Mouse (Mus musculus): ENCODE measurements around the gene Lcp2. TPM values are rescaled to one million over a fixed set of nuclear protein-coding genes. Genes with fewer than 3 reads are reported as not detected.

Lcp2 gene
- total RNA-seq (2014; rRNA removed) (0.52 and 2.7 TPM in 2 replicates), polyA plus RNA-seq (2015; fragmentation: Nextera tagmentation; extraction: Ambion mirVana) (1.9 and 2.6 TPM in 2 replicates)

DNA sequence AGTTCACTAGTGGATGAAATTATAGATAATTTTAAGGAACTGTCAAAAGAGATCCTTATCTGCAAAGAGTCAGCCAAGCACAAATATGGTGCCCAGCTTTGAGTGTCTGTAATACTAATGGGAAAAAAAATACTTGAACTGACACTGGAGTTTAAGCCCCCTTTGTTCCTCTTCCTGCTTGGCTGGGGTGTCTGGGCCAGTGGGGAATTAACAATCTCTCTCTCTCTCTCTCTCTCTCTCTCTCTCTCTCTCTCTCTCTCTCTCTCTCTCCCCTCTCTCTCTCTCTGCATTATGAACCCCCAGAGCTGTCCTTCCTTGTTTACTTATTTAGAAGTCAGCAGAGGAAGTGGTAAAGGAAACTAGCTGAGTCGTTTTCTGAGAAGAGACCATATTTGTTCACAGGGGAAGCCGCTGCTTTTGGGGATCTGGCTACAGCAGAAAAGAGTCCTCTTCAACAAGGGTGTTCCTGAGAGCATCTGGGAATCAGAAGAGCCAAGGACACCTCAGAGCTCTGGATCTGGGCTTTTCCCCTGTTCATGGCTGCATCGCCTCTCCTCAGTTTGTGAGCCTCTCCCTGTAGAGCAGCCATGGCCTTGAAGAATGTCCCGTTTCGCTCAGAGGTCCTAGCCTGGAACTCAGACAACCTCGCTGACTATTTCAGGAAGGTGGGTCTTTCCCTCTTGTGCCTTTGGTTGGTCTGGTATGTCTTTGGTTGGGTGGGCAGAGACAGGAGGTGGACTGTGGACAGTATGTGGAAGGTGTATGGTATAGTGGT, at the start of gene Lcp2:
Gene Lcp2 (plus strand): TSS at position 154 of the 775 bp plus-strand sequence.
- H3K4me2 ChIP-seq (ENCODE audit: low read depth, low read length), result no peak within 1 kb of the TSS
- 82% methylated on average over 6 of the region's 6 CpGs for WGBS
- H3K9ac ChIP-seq (replicated peaks; ENCODE audit: low read length), result no peak within 1 kb of the TSS
- no peak within 1 kb of the TSS for H3K4me3 ChIP-seq (ENCODE audit: low read length)
- H3K4me1 ChIP-seq (ENCODE audit: insufficient read depth, low read length), result no peaks in the 10 kb centered on the region
- no peaks in the 10 kb centered on the region for H3K36me3 ChIP-seq (ENCODE audit: insufficient read depth, low read length)
- ATAC-seq (no peak), DNase-seq (ENCODE audit: low spot score) (no peak)
- H3K9me3 ChIP-seq (ENCODE audit: low read length), result no peaks in the 10 kb centered on the region
- no peaks in the 10 kb centered on the region for H3K27me3 ChIP-seq (ENCODE audit: insufficient read depth, low read length)
- no peak for TF ChIP-seq CTCF (IDR thresholded peaks at IDR 0.05; ENCODE audit: low read depth)
- no peak within 1 kb of the TSS for H3K27ac ChIP-seq

DNA sequence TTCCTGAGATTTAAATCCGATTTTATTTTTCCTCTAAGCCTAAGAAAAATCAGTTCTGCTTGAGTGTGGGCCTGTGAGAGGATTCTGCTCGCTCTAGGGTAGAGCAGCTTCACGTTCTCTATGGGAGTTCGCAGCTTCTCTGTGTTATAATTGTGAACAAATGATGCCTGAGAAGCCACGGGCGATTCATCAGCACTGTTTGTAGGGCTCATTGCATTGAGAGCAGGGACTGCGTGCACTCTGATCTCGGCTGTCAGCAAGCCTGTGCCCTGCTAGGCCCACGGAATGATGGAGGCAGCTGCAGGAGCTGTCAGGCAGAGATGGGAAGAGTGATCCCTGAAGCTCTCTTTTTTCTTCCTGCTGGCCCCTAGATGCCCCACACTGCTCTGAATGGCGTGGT, 48.5 kb upstream of the Lcp2 start:
- no peak overlapping the region for H3K4me2 ChIP-seq (ENCODE audit: low read depth, low read length)
- DNase-seq (ENCODE audit: low spot score), result no peak
- no peak for TF ChIP-seq CTCF (IDR thresholded peaks at IDR 0.05; ENCODE audit: low read depth)
- no peaks in the 10 kb centered on the region for H3K9me3 ChIP-seq (ENCODE audit: low read length)
- no peak overlapping the region for H3K27ac ChIP-seq
- no peaks in the 10 kb centered on the region for H3K27me3 ChIP-seq (ENCODE audit: insufficient read depth, low read length)
- WGBS, result 46% methylated on average over 10 of the region's 10 CpGs
- no peak overlapping the region for H3K9ac ChIP-seq (replicated peaks; ENCODE audit: low read length)
- no peak for ATAC-seq
- H3K36me3 ChIP-seq (ENCODE audit: insufficient read depth, low read length), result no peaks in the 10 kb centered on the region
- H3K4me1 ChIP-seq (ENCODE audit: insufficient read depth, low read length), result peaks cover 3% of the 10 kb centered on the region; the same call in 1 of the 2 replicates
- H3K4me3 ChIP-seq (ENCODE audit: low read length), result no peak overlapping the region

DNA sequence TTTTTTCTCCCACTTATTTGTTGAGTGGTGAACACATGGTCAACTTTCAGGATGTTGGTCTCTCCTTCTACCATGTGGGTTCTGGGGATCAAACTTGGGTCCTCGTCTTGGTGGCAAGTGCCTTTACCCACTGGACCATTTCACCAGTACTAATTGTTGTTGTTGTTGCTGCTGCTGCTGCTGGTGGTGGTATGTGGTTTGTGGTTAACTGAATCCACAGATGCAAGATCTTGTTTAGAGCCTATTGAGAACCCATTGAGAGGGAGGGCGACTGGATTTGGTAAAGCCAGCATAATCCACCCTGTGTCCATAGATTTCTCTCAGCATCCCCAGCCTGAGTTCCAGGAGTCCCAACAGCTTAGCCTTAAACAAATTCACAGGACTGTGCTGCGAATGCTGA, 46.3 kb upstream of the Lcp2 start:
- no peak for TF ChIP-seq CTCF (IDR thresholded peaks at IDR 0.05; ENCODE audit: low read depth)
- H3K27ac ChIP-seq, result no peak overlapping the region
- 82% methylated on average over 3 of the region's 3 CpGs for WGBS
- no peak overlapping the region for H3K9ac ChIP-seq (replicated peaks; ENCODE audit: low read length)
- no peaks in the 10 kb centered on the region for H3K9me3 ChIP-seq (ENCODE audit: low read length)
- H3K4me1 ChIP-seq (ENCODE audit: insufficient read depth, low read length), result no peaks in the 10 kb centered on the region
- no peak for ATAC-seq
- H3K4me2 ChIP-seq (ENCODE audit: low read depth, low read length), result no peak overlapping the region
- DNase-seq (ENCODE audit: low spot score), result no peak
- H3K36me3 ChIP-seq (ENCODE audit: insufficient read depth, low read length), result no peaks in the 10 kb centered on the region
- H3K4me3 ChIP-seq (ENCODE audit: low read length), result no peak overlapping the region
- H3K27me3 ChIP-seq (ENCODE audit: insufficient read depth, low read length), result no peaks in the 10 kb centered on the region

DNA sequence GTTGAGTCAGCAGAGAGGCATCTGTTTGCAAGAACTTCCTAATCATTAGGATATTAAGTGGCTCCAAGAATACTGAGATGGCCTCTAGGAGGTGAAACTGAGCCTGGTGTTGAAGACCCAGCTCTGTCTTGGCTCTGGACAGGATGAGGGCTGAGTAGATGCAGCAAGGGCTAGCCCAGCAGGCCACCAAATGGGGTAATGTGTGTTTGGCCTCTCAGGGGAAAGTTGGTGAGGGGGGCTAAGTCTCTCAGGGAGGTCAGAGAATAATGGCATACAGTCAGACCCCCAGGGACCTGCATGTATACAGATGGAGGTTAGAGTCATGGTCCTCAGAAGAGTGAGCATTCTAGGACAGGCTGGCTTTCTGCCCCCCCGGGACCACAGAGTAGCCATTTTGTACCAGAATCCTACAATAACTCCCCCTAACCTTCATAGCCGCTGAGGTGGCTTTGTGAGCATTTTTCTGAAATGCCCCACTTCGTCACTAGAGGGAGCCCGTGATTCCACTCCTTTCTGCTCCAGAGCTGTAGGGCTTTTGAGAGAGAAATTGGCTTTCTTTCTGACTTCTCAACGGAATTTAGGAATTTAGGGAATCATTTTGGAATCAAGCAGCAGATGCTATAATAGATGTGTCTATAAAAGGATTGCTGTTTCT, 44.7 kb upstream of the Lcp2 start:
- WGBS, result 8% methylated on average over 5 of the region's 5 CpGs
- Histone ChIP-seq H3K27ac (no peak overlapping the region), H3K9ac (replicated peaks; ENCODE audit: low read length) (no peak overlapping the region), H3K4me3 (ENCODE audit: low read length) (no peak overlapping the region), H3K4me2 (ENCODE audit: low read depth, low read length) (no peak overlapping the region), H3K36me3 (ENCODE audit: insufficient read depth, low read length) (no peaks in the 10 kb centered on the region), H3K27me3 (ENCODE audit: insufficient read depth, low read length) (no peaks in the 10 kb centered on the region), H3K4me1 (ENCODE audit: insufficient read depth, low read length) (no peaks in the 10 kb centered on the region), H3K9me3 (ENCODE audit: low read length) (no peaks in the 10 kb centered on the region)
- no peak for ATAC-seq
- DNase-seq (ENCODE audit: low spot score), result peak; percentile 59
- TF ChIP-seq CTCF (IDR thresholded peaks at IDR 0.05; ENCODE audit: low read depth), result peak; percentile 76

DNA sequence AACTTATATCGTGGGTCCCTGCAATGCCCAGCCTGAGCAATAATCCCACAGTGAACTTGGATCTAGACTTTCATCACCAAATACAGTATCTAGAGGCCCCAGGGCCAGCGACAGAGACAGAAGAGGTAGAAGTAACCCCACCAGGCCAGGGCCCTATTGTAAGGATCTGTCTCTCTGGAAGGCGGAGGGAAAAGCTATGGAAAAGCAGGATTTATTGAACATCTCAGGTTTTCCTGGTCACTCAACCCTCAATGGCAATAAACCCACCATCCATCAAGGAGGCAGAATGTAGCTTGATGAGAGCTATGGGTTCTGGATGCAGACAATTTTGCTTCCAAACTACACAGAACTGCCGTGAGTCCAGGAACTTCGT, 44.1 kb upstream of the Lcp2 start:
- H3K27me3 ChIP-seq (ENCODE audit: insufficient read depth, low read length), result no peaks in the 10 kb centered on the region
- DNase-seq (ENCODE audit: low spot score), result no peak
- H3K27ac ChIP-seq, result no peak overlapping the region
- WGBS, result 81% methylated on average over 5 of the region's 5 CpGs
- H3K4me3 ChIP-seq (ENCODE audit: low read length), result no peak overlapping the region
- no peak overlapping the region for H3K9ac ChIP-seq (replicated peaks; ENCODE audit: low read length)
- no peak for ATAC-seq
- no peaks in the 10 kb centered on the region for H3K9me3 ChIP-seq (ENCODE audit: low read length)
- no peak overlapping the region for H3K4me2 ChIP-seq (ENCODE audit: low read depth, low read length)
- no peaks in the 10 kb centered on the region for H3K4me1 ChIP-seq (ENCODE audit: insufficient read depth, low read length)
- no peak for TF ChIP-seq CTCF (IDR thresholded peaks at IDR 0.05; ENCODE audit: low read depth)
- H3K36me3 ChIP-seq (ENCODE audit: insufficient read depth, low read length), result no peaks in the 10 kb centered on the region

DNA sequence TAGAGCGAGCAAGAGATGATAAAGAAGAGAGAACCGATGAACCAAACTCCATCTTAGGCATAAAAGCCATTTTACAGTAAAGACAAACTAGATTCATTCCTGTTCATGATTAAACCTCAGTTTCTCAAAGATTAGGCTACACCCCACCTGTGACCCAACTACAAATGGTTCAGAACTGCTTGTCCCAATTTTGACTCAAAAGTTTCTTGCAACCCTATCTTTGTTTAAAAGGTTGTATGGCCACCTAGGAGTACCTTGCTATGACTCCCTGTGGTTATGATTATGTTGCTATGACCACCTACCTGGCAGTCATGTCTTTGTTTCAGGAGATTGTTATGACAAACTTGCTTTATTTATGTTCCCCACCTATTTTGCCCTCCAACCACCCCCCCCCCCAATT, 39.1 kb upstream of the Lcp2 start:
- Histone ChIP-seq H3K9ac (replicated peaks; ENCODE audit: low read length) (no peak overlapping the region), H3K9me3 (ENCODE audit: low read length) (no peaks in the 10 kb centered on the region), H3K36me3 (ENCODE audit: insufficient read depth, low read length) (no peaks in the 10 kb centered on the region), H3K27ac (no peak overlapping the region), H3K27me3 (ENCODE audit: insufficient read depth, low read length) (no peaks in the 10 kb centered on the region), H3K4me3 (ENCODE audit: low read length) (no peak overlapping the region), H3K4me2 (ENCODE audit: low read depth, low read length) (no peak overlapping the region), H3K4me1 (ENCODE audit: insufficient read depth, low read length) (no peaks in the 10 kb centered on the region)
- no peak for TF ChIP-seq CTCF (IDR thresholded peaks at IDR 0.05; ENCODE audit: low read depth)
- DNase-seq (ENCODE audit: low spot score) (no peak), ATAC-seq (no peak)
- WGBS, result 93% methylated on average over 2 of the region's 2 CpGs

DNA sequence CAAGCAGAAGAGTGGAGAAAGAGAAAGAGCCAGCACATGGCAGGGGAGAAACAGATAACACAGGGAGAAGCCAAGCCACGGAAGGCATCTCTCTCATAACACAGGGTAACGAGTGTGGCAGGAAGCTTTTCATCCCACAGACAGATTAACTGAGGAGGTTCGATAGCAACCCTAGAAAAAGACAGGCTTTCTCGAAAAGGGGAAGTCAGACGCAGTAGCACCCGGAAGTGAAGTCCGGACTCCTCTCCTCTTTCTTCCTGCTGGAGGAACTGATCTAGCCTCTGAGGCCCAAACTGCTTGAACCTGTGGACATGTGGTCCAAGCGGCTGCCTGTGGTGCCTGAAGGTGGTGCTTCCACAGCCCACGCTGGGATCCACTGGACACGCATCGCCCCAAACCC, 38.5 kb upstream of the Lcp2 start:
- Histone ChIP-seq H3K27ac (no peak overlapping the region), H3K9me3 (ENCODE audit: low read length) (no peaks in the 10 kb centered on the region), H3K4me3 (ENCODE audit: low read length) (no peak overlapping the region), H3K9ac (replicated peaks; ENCODE audit: low read length) (no peak overlapping the region), H3K4me1 (ENCODE audit: insufficient read depth, low read length) (no peaks in the 10 kb centered on the region), H3K36me3 (ENCODE audit: insufficient read depth, low read length) (no peaks in the 10 kb centered on the region), H3K4me2 (ENCODE audit: low read depth, low read length) (no peak overlapping the region), H3K27me3 (ENCODE audit: insufficient read depth, low read length) (no peaks in the 10 kb centered on the region)
- DNase-seq (ENCODE audit: low spot score), result no peak
- no peak for TF ChIP-seq CTCF (IDR thresholded peaks at IDR 0.05; ENCODE audit: low read depth)
- no peak for ATAC-seq
- WGBS, result 84% methylated on average over 11 of the region's 11 CpGs

Measured in hindbrain, postnatal 0 days (tissue).